Mouse (Mus musculus): ENCODE measurements at regions not wholly inside any gene's neighbourhood (a gene's known extent, or its start where the extent isn't known, plus 50 kb on each side); places are given as distances from the start of the nearest gene placed in this dataset.

GRCm38 (mm10) chr12:106128944-106129724 is 119.1 kb downstream of the Vrk1 start:
- in situ Hi-C loops (cut with MboI, MseI): no loop called here

DNA sequence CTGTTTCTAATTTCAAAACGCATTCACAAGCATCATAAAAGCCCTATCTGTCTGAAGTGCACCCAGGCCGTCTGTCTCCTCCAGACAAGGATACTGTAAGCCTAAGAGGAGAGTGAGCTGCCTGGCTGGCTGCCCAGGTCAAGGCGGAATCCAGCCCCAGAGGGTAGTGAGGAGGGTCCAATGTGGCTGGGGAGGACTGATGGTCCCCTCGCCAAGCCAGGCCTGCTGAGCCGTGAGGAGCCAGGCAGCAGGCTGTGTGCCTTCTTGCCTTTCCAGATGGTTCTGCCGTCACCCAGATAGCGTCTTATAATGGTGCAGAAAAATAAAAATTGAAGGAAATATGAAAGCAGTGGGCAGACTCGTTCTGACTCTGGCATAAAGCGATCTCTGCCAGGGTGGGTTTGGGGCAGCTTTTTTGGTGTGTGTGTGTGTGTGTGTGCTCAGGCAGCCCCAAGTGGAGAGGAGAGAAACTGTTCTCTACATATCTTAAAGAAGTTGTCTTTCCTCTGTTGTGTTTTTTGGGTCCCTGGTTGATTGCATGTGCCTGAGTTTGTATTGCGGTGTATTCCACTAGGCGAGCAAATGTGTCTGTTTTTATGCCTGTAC is 120.1 kb downstream of the Vrk1 start:
- in situ Hi-C loops (cut with MboI, MseI): no loop called here

DNA sequence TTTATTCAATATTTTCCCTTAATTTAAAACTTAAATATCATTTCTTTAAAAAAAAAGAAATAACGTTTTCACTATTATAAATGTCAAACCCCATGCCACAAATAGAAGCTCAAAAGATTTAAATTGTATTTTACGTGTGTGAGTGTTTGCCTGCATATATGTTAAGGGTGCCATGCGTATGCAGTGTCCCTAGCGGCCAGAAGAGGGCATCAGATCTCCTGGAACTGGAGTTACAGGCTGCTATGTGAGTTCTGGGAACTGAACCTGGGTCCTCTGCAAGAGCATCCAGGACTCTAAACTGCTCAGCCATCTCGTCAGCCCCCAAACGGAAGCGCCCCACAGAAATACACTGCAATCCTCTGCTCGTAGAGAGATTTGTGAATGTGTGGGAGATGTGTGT is 122.7 kb downstream of the Vrk1 start:
- in situ Hi-C loops (cut with MboI, MseI): no loop called here

GRCm38 (mm10) chr12:106138466-106138865 is 128.4 kb downstream of the Vrk1 start:
- in situ Hi-C loops (cut with MboI, MseI): no loop called here

- in situ Hi-C loops (cut with MboI, MseI): no loop called here
Measured at GRCm38 (mm10) chr12:106139491-106139890, 129.5 kb downstream of the Vrk1 start.

- in situ Hi-C loops (cut with MboI, MseI): no loop called here
Measured at GRCm38 (mm10) chr12:106139927-106140326, 129.9 kb downstream of the Vrk1 start.

DNA sequence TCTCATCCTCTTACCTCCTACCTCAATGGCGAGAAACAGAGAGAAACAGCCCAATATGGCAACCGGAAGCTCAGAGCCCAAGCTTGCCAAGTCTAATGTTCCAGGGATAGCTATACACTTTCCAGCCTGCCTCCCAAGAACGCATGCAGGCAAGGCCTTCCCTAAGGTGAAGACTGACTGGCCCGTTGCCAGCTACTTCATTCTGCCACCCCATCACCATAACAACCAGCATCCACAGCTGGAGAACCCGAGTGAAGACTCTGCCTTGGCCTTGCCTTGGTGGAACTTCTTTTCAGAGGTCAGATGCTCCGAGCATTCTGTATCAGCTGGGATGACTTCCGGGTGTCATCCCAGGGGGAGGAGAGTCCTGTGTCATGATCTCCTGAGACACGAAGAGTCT is 130.6 kb downstream of the Vrk1 start:
- in situ Hi-C loops (cut with MboI, MseI): no loop called here

GRCm38 (mm10) chr12:106143548-106143947 is 133.5 kb downstream of the Vrk1 start:
- in situ Hi-C loops (cut with MboI, MseI): no loop called here

DNA sequence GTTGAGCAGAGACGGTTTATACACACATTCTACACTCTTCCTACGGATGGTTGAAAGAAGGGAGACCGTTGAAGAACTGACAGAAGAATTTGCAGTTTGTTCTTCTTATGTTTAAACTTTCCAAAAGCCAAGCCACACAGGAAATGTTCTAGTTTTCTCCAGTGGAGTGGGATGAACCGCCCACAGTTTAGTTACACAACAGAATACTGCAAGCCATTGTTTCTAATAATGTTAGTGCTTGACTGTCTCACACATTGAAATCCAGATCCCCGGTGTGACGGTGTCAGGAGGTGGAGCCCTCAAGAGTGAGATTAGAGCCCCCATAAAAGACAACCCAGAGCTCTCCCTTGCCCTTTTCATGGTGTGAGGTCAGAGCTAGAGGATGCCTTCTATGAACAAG is 146.8 kb downstream of the Vrk1 start:
- in situ Hi-C loops (cut with MboI, MseI): no loop called here

GRCm38 (mm10) chr12:106157827-106158226 is 147.8 kb downstream of the Vrk1 start:
- in situ Hi-C loops (cut with MboI, MseI): no loop called here

DNA sequence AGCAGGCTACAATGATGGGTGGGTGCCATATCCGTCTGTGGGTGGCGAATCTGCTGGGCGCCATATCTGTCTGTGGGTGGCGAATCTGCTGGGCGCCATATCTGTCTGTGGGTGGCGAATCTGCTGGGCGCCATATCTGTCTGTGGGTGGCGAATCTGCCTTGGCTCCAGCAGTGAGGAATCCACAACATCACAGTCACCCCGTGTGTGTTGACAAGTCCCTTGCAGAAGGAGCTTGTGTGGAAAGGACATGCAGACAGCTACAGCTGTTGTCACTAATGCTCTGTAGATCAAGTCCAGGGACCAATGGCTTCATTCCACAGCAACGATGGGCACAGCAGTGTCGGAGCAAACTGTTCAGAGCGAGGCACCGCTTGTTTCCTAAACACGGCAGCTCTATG is 148.6 kb downstream of the Vrk1 start:
- in situ Hi-C loops (cut with MboI, MseI): no loop called here

- in situ Hi-C loops (cut with MboI, MseI): no loop called here
Measured at GRCm38 (mm10) chr12:106171301-106171700, 161.3 kb downstream of the Vrk1 start.

DNA sequence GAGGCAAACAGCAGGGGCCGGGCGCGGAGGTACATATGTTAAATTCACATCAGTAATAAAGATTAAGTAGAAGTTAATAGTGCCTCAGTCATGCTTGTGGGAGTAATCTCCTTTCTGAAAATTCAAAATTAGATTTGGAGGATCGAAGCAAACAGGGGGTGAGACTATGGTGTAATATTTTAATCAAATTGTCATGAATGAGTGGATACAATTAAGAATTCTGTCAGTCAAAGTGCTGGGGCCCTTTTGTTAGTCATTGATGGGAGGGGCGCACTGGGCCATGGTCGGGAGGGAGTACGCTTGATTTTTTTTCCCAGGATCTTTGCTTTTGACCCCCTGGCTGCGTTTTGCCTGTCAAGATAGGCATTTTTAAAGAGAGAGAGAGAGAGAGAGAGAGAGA is 163.2 kb downstream of the Vrk1 start:
- in situ Hi-C loops (cut with MboI, MseI): no loop called here

- in situ Hi-C loops (cut with MboI, MseI): no loop called here
Measured at GRCm38 (mm10) chr12:106174070-106174980, 164.3 kb downstream of the Vrk1 start.

- in situ Hi-C loops (cut with MboI, MseI): no loop called here
Measured at GRCm38 (mm10) chr12:106174981-106175700, 165.1 kb downstream of the Vrk1 start.

GRCm38 (mm10) chr12:106177302-106177701 is 167.3 kb downstream of the Vrk1 start:
- in situ Hi-C loops (cut with MboI, MseI): no loop called here

DNA sequence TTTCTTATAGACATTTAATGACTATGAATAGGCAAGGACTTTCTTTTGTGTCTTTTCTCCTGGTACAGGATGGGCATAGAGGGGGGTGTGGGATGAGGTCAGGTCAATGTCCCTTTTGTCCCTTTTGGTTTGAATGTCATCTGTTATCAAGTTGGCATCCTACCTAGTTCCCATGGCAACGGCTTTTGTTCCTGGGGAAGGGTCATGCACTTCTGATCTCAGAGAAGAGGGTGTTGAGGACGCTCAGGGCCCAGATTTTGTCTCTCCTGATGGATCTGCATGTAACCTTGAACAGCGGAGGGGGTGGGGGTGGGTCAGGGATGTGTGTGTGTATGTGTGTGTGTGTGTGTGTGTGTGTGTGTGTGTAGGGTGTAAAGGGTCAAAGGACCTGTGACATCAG is 167.8 kb downstream of the Vrk1 start:
- in situ Hi-C loops (cut with MboI, MseI): no loop called here

GRCm38 (mm10) chr12:106178688-106179205 is 168.7 kb downstream of the Vrk1 start:
- in situ Hi-C loops (cut with MboI, MseI): no loop called here

GRCm38 (mm10) chr12:106182923-106183322 is 172.9 kb downstream of the Vrk1 start:
- in situ Hi-C loops (cut with MboI, MseI): no loop called here

- in situ Hi-C loops (cut with MboI, MseI): no loop called here
Measured at GRCm38 (mm10) chr12:106183973-106184372, 173.9 kb downstream of the Vrk1 start.

- in situ Hi-C loops (cut with MboI, MseI): no loop called here
Measured at GRCm38 (mm10) chr12:106185398-106186077, 175.5 kb downstream of the Vrk1 start.
